Mouse (Mus musculus) left cerebral cortex, postnatal 14 days (tissue): Measurements from ENCODE around the gene Rnf213. TPM values are rescaled to one million over a fixed set of nuclear protein-coding genes. Genes with fewer than 3 reads are reported as not detected.
A peak's percentile ranks its signal among the peaks of the same experiment; 100 is the strongest.
"Not testable (repeated sequence)": the region's sequence is repeated elsewhere in the genome, so short reads cannot be mapped to it uniquely, and the experiment has no call there.

Source experiments
- DNase-seq, 2 experiments: peaks; one replicate each; pipeline ENCODE4 v3.0.0; 2021 to 2022; ENCODE audit warnings: low spot score in 2 of 2, mixed read lengths in 1 of 2
- intact Hi-C: fragments of 180-260 bp; cut with DNase I; formaldehyde crosslinking; loops from one replicate; pipeline ENCODE4 v1.15.1; 2025
- total RNA-seq, 2 experiments: library from RNA; stranded (reverse); gene quantifications; 2 replicates each; pipeline ENCODE4 v1.2.3; 2021

Gene Rnf213
- total RNA-seq, 2 experiments from 2014 or later = 2.8 TPM

- no peak for DNase-seq
- intact Hi-C loops = no loop called here
Measured at GRCm38 (mm10) chr11:119386306-119386705, 6.6 kb upstream of the Rnf213 start.

- DNase-seq, intact Hi-C loops: not testable (repeated sequence)
Measured at GRCm38 (mm10) chr11:119387273-119387672, 5.6 kb upstream of the Rnf213 start.

DNA sequence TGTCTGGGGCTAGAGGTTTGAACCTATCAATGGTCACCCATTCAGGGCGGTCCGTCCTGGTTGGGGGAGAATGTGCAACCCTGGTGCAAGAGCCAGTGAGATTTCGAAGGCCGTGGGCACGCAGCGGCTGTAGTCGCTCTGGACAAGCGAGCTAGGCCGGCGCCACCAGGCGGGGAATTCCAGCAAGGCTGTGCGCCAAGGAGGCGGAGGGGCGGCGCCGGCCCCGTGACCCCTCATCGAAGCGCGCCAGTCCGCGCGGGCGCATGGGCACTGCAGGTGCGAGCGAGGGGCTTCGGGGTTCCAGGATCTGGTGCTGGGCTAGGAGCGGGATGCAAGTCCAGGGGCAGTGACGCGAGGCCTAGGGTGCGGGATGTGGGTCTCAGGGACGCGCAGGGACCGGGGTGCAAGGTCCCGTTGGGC lies 3.0 kb upstream of the Rnf213 start:
- intact Hi-C loops = no loop called here
- DNase-seq = peak; percentile 41 to 42

GRCm38 (mm10) chr11:119390271-119391231 lies 2.3 kb upstream of the Rnf213 start:
- intact Hi-C loops = no loop called here
- DNase-seq = peak; percentile 30

DNA sequence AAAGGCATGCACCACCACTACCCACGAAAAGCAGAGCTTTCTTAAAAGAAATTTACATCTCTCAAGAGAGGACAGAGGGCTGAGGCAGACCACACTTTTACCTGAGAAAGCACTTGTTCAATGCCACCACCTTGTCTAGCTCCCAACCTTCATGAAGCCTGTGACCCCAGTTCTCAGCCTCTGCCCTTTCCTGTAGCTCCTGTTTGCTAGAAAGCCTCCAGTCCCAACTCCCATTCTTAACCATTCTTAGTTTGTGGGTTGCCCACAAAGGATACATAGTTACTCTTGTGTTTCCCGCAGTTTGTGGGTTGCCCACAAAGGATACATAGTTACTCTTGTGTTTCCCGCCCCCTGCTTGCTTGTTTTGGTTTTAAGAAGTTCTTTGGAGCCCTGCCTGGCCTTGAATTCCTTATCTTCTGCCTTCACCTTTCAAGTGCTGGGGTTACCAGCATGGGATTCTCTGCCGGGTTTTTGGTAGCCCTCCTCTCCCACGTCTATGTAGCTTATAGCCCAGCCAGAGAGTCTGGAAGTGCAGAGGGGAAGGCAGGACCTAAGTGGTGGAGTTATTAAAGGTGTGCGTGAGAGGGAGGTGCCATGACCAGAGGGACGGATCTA lies 1.4 kb upstream of the Rnf213 start:
- intact Hi-C loops = no loop called here

DNA sequence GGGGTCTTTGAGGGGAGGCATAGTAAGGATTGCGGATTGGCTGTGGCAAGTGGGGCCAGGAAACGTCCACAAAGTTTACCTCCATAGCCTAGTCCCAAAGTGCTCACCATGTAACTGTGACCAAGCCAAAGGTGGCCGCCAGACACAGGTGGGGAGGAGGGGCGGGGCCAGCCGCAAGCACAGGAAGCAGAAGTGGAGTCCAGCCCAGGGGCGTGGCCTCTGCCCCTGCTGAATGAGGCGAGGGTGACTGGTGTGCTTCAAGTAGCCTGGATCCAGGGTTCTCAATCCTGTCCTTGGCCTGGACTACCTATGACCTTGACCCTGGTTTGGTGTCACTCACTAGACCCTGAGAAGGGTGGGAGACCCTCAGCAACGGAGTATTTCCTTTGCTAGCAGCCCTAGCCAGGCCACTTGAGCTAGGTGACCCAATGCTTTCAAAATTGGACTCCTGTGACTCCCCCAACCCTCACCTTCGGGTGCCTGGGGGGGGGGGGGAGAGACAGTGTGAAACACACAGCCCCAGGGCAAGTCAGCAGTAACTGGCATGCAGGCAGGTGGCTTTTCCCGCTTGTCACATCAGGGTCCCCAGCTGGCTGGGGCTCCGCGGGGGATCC lies 792 bp upstream of the Rnf213 start:
- intact Hi-C loops = no loop called here
- DNase-seq = no peak

More for the DNA sequence above, 1.4 kb upstream of the Rnf213 start:
- no peak for DNase-seq

GRCm38 (mm10) chr11:119393483-119393804 lies 544 bp downstream of the Rnf213 start:
- DNase-seq = no peak
- intact Hi-C loops = no loop called here

DNA sequence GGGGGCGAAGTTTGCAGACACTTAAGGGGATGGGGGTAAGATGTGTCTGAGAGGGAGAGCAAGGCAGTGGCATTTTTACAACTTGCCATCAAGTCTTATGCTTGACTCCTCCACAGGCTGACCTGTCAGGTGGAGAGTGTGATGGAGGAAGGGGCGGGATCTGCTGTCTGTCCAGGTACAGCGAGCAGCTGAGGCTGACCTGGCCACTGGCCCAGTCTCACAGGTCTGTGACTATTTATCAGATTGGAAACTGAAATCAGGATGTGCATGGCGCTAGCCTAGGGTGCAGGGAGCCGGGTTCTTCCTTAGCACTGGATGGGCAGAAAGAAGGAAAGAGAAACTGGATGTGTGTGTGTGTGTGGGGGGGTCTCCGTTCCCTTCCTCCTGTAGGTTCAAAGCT lies 1.3 kb downstream of the Rnf213 start:
- intact Hi-C loops = no loop called here
- no peak for DNase-seq

DNA sequence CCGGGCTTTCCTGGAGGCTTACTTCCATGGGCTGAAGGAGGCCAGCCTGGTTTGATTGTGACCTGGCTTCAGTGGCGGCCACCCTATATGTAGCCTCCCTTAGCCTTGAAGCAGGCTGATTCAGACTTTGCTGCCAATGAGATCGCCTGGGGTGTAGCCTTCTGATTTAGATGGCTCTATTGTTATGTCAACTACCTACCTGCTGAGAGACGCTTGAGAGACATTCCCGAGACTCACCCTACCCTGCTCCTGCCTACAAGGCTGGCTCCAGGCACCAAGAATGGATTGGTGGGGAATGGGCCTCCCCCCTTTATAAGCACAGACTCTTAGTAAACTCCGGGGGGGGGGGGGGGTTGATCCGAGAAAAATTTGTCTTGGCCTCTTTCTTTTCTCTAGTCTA lies 2.5 kb downstream of the Rnf213 start:
- intact Hi-C loops = no loop called here
- no peak for DNase-seq

DNA sequence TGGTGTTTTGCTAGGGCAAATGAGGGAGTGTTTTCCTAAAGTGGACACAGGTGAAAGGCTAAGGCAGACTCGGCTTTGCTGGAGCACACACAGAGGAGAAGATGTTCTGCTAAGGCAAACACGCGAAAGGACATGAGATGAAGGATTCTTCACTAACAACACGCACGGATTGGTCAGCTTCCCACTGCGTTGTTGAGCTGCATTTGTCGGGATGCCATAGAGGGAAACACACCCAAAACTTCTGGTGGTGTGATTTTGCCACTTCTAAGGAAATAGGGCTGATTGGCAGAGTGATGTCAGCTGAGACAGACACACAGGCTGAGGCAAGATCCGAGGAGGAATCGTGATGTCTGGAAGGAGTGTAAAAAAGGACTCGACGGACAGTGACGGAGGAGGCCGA lies 3.0 kb downstream of the Rnf213 start:
- intact Hi-C loops = no loop called here
- DNase-seq = no peak

- intact Hi-C loops = no loop called here
- no peak for DNase-seq
Measured at GRCm38 (mm10) chr11:119396461-119396860, 3.6 kb downstream of the Rnf213 start.

DNA sequence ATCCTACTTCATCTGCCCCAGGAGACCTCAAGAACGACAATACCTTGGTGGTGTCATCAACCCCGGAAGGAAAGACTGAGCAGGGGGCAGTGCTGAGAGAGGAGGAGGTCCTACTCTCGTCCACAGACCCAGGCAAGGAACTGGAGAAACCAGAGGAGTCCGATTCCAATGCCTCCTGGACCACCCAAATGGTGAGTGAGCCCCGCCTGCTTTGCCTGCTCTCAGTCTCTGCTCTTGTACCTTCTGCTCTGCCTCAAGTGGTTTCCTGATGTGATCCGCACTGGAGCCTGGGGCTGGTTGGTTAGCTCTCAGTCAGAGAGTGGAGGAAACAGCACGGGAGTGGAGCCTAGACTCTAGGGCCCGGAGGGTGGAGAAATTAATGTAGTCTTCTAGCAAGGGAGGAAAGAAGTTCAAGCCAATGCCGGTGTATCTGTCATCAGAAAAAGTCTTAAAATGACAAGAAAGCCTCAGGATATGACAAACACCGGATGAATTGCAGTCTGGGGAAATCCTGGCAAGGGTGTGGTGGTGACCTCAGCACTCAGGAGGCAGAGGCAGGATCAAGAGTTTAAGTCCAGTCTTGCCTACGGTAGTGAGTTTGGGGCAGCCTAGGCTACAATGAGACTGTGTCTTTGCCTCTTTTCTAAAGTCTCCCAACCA lies 9.7 kb downstream of the Rnf213 start:
- no peak for DNase-seq
- intact Hi-C loops = no loop called here

- intact Hi-C loops = no loop called here
- peak in 1 of 2 experiments; percentile 19 for DNase-seq
Measured at GRCm38 (mm10) chr11:119404627-119405026, 11.7 kb downstream of the Rnf213 start.

DNA sequence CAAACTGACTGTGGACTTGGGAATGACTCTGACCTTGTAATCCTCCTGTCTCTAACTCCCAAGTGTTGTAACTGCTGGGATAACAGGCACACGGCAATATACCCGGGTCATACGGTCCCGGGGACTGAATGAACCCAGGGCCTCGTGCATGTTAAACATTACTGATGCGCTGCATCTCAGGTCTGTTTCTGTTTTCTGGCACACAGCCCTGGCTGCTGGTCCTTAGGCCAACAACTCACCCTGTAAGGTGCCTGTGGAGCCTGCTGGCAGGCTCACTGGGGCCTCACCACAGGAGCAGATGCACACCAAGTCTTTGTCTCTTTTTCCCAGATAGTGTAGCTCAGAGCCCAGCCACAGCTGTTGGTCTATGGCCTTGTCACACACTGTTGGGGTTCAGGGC lies 14.5 kb downstream of the Rnf213 start:
- DNase-seq = no peak
- intact Hi-C loops = no loop called here

DNA sequence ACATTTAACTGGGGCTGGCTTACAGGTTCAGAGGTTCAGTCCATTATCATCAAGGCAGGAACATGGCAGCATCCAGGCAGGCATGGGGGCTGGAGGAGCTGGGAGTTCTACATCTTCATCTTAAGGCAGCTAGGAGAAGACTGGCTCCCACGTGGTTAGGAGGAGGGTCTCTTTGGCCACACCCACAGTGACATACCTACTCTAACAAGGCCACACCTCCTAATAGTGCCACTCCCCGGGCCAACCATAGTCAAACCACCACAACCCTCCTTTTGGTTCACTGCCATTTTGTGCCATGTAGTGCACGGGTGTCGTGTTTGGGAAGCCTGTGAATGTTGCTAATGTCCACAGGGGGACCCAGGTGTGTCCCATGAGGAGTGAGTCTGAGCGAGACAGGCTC lies 15.1 kb downstream of the Rnf213 start:
- intact Hi-C loops = no loop called here
- no peak for DNase-seq

DNA sequence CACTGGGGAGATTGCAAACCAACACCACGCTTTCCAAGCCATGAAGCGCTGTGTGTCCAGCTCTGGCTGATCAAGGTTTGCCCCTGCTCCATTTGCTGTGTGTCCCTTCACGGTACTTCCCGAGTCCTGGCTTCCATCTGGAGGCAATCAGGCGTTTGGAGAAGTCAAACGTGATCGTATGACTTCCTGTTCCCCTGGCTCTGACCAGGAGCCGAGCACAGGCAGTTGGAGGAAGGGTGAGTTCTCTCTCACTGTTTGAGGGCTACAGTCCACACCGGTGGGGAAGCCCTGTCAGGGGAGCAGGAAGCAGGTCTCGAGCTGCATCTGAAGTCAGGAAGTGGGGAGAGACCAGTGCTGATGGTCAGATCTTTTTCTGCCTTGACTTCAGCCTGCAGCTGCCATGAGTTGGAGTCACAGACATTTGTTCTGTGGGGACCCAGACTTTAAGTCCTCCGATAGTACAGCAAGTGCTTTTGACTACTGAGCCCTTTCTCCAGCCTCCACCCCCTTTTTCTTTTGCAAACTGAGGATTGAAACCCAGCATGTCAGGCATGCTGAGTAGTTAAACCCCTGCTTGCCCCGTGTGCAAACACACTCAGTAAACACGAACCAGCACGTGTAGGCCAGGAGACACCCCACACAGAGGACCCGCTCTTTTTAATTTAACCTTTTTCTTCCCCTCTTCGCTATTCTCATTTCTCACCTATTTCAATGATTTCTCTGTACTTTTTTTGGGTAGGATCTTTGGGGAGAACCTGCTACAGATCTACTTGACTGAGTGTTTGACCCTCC lies 26.6 kb downstream of the Rnf213 start:
- no peak for DNase-seq
- intact Hi-C loops = loop anchor here (10.0 kb wide), 1 partner anchor 145 kb away; no protein-coding TSS in a partner anchor

DNA sequence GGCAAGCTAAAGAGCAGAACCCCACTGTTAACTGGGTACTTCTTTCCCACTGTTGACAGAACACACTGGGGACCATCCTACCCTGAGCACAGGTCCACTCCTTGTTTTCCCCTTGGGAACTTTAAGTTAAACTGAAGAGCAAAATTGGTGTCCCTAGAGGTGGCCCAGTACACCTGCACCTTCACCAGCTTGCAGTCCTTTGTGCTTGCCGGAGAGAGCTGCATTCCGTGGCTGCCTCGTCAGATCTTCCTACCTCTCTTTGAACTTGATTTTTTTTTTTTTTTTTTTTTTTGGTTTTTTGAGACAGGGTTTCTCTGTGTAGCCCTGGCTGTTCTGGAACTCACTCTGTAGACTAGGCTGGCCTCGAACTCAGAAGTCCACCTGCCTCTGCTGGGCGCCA lies 27.5 kb downstream of the Rnf213 start:
- intact Hi-C loops = no loop called here
- no peak for DNase-seq

DNA sequence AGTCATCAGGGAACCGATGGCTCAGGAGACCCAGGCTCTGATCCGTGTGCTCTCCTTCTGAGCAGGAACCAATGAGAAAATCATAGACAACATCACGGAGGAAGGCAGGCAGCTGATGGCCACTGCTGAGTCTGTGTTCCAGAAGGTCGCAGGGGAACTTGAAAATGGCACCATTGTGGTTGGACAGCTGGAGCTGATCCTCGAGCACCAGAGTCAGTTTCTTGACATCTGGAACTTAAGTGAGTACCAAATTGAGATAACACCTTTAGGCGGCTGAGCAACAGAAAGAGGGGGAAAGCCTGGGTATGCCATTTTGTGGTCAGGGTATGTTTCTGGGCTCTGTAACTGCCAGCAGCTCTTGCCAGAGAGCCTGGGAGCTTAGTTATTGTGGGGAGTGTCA lies 34.5 kb downstream of the Rnf213 start:
- intact Hi-C loops = no loop called here
- DNase-seq = no peak

DNA sequence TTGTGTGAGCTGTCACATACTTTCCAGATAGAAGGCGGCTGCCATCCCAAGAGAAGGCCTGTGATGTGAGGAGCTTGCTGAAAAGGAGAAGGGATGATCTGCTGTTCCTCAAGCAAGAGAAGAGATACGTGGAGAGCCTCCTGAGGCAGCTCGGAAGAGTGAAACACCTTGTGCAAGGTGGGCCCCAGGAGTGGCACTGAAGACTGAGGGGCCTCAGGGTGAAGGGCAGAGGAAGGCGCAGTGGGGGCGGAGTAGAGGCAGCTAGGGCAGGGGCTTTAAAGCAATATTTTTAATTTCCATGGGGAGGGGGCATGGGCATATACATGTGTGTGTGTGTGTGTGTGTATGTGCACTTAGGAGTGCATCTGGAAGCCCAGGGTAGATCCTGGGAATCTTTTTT lies 35.1 kb downstream of the Rnf213 start:
- intact Hi-C loops = no loop called here

More for the DNA sequence above, 35.1 kb downstream of the Rnf213 start:
- DNase-seq = no peak
